Mouse (Mus musculus): ENCODE results near the gene Gpatch1. TPM values are rescaled to one million over a fixed set of nuclear protein-coding genes. Genes with fewer than 3 reads are reported as not detected.
A peak's percentile ranks its signal among the peaks of the same experiment; 100 is the strongest.

The Gpatch1 gene
- polyA plus RNA-seq, 1 experiment from 2014 or later, result 9.3 TPM

DNA sequence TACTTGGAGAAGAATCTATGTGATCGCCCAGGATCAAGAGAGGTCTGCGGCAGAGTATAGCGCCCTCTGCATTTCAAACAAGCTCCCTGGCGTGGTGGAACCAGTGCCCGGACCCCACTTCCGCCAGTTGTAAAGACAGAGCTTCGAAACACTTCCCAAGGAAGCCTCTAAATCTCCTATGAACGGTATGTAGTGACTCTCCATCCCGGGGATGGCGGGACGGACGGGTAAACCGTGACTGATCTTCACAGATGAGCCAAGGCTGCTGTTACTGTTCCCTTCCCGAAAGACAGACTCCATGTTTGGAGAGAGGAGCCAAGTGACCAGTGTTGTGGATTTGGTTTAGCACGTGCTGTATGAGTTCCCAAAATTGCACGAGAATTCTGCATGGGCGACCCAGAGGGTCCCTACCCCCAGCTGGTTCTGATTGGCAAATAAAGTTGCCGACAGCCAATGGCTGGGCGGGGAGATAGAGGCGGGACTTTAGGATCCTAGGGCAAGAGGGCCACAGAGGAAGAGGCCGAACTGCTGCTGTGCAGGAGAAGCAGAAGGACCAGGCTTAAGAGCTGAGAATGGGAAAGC is 48.7 kb downstream of the Gpatch1 start:
- H3K4me2 ChIP-seq (replicated peaks; ENCODE audit: low read depth), result peak overlapping the region; percentile 64
- no peaks in the 10 kb centered on the region for H3K36me3 ChIP-seq (ENCODE audit: control insufficient read depth, insufficient read depth, low read length)
- DNase-seq (ENCODE audit: low spot score), result peak; percentile 40
- TF ChIP-seq CTCF (IDR thresholded peaks at IDR 0.05; ENCODE audit: low read depth), result peak; percentile 62
- no peak for TF ChIP-seq EP300 (optimal IDR thresholded peaks at IDR 0.05)
- H3K4me1 ChIP-seq (replicated peaks; ENCODE audit: control insufficient read depth, insufficient read depth), result no peaks in the 10 kb centered on the region
- WGBS, result 3% methylated on average over 21 of the region's 21 CpGs
- peak; percentile 53; the same call in 1 of the 2 replicates for ATAC-seq (ENCODE audit: low FRiP score, low TSS enrichment)
- peak overlapping the region; percentile 56; the same call in 1 of the 2 replicates for H3K9ac ChIP-seq (ENCODE audit: low read length)
- no peaks in the 10 kb centered on the region for H3K9me3 ChIP-seq (ENCODE audit: control insufficient read depth, low read length)
- peak overlapping the region; percentile 36 for H3K4me3 ChIP-seq (ENCODE audit: low read depth, low read length)
- H3K27me3 ChIP-seq (ENCODE audit: control insufficient read depth, insufficient read depth, low read length), result no peaks in the 10 kb centered on the region
- 0 out of 2 replicates have a peak overlapping the region, but pooled peaks have one; percentile 40 for H3K27ac ChIP-seq (replicated peaks)

GRCm38 (mm10) chr7:35267841-35268240 is 50.4 kb downstream of the Gpatch1 start:
- H3K27me3 ChIP-seq (ENCODE audit: control insufficient read depth, insufficient read depth, low read length), result no peaks in the 10 kb centered on the region
- ATAC-seq (ENCODE audit: low FRiP score, low TSS enrichment) (no peak), DNase-seq (ENCODE audit: low spot score) (no peak)
- H3K9me3 ChIP-seq (ENCODE audit: control insufficient read depth, low read length), result no peaks in the 10 kb centered on the region
- H3K9ac ChIP-seq (ENCODE audit: low read length), result no peak overlapping the region
- WGBS, result 73% methylated on average over 5 of the region's 5 CpGs
- H3K36me3 ChIP-seq (ENCODE audit: control insufficient read depth, insufficient read depth, low read length), result no peaks in the 10 kb centered on the region
- H3K4me3 ChIP-seq (ENCODE audit: low read depth, low read length), result no peak overlapping the region
- no peaks in the 10 kb centered on the region for H3K4me1 ChIP-seq (replicated peaks; ENCODE audit: control insufficient read depth, insufficient read depth)
- no peak overlapping the region for H3K27ac ChIP-seq (replicated peaks)
- H3K4me2 ChIP-seq (replicated peaks; ENCODE audit: low read depth), result no peak overlapping the region
- no peak for TF ChIP-seq EP300 (optimal IDR thresholded peaks at IDR 0.05)
- peak; percentile 35 for TF ChIP-seq CTCF (IDR thresholded peaks at IDR 0.05; ENCODE audit: low read depth)

DNA sequence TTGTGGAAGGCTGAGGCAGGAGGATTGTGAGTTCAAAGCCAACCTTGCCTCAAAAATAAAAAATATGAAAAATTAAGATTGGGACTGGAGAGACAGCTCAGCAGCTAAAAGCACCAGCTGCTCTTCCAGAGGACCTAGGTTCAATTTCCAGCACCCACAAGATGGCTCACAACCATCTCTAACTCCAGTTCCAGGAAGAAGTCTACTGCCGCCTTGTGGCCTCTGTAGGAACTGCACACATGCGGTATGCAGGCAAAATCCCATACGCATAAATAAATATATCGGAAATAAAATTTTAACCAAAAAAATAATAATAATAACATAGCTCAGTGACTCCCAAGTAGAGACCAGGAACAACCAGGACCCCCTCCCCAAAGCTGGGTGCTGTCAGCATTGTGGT is 51.6 kb downstream of the Gpatch1 start:
- TF ChIP-seq EP300 (optimal IDR thresholded peaks at IDR 0.05) (no peak), CTCF (IDR thresholded peaks at IDR 0.05; ENCODE audit: low read depth) (peak; percentile 55)
- H3K4me1 ChIP-seq (replicated peaks; ENCODE audit: control insufficient read depth, insufficient read depth), result no peaks in the 10 kb centered on the region
- H3K36me3 ChIP-seq (ENCODE audit: control insufficient read depth, insufficient read depth, low read length), result no peaks in the 10 kb centered on the region
- no peak overlapping the region for H3K9ac ChIP-seq (ENCODE audit: low read length)
- no peaks in the 10 kb centered on the region for H3K27me3 ChIP-seq (ENCODE audit: control insufficient read depth, insufficient read depth, low read length)
- H3K4me3 ChIP-seq (ENCODE audit: low read depth, low read length), result no peak overlapping the region
- DNase-seq (ENCODE audit: low spot score), result no peak
- H3K27ac ChIP-seq (replicated peaks), result no peak overlapping the region
- WGBS, result 66% methylated on average over 4 of the region's 4 CpGs
- no peak overlapping the region for H3K4me2 ChIP-seq (replicated peaks; ENCODE audit: low read depth)
- no peaks in the 10 kb centered on the region for H3K9me3 ChIP-seq (ENCODE audit: control insufficient read depth, low read length)
- ATAC-seq (ENCODE audit: low FRiP score, low TSS enrichment), result no peak

DNA sequence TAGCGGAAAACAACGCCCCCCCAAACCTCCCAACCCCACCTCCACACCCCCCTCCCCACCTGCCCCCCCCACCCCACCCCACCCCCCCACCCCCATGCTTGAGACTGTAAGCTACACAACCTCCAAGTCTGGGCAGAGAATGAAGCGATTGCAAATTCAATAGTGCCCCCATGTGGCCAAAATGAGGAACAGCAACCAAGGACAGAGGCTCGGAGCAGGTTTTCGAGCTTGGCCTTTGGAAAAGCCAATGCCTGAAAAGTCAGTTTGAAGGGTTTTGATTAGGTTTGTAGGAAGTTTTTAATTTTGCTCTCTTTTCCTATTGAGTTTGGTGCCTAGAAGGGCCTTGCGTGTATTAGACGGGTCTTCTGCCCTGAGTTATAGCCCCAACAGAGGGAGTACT is 53.5 kb downstream of the Gpatch1 start:
- Histone ChIP-seq H3K4me1 (replicated peaks; ENCODE audit: control insufficient read depth, insufficient read depth) (no peaks in the 10 kb centered on the region), H3K36me3 (ENCODE audit: control insufficient read depth, insufficient read depth, low read length) (no peaks in the 10 kb centered on the region), H3K9ac (ENCODE audit: low read length) (no peak overlapping the region), H3K9me3 (ENCODE audit: control insufficient read depth, low read length) (no peaks in the 10 kb centered on the region), H3K27me3 (ENCODE audit: control insufficient read depth, insufficient read depth, low read length) (no peaks in the 10 kb centered on the region), H3K4me2 (replicated peaks; ENCODE audit: low read depth) (no peak overlapping the region), H3K27ac (replicated peaks) (no peak overlapping the region), H3K4me3 (ENCODE audit: low read depth, low read length) (no peak overlapping the region)
- no peak for ATAC-seq (ENCODE audit: low FRiP score, low TSS enrichment)
- peak; percentile 53 for DNase-seq (ENCODE audit: low spot score)
- TF ChIP-seq EP300 (optimal IDR thresholded peaks at IDR 0.05), result no peak
- peak; percentile 81 for TF ChIP-seq CTCF (IDR thresholded peaks at IDR 0.05; ENCODE audit: low read depth)
- WGBS, result 6% methylated on average over 7 of the region's 7 CpGs

DNA sequence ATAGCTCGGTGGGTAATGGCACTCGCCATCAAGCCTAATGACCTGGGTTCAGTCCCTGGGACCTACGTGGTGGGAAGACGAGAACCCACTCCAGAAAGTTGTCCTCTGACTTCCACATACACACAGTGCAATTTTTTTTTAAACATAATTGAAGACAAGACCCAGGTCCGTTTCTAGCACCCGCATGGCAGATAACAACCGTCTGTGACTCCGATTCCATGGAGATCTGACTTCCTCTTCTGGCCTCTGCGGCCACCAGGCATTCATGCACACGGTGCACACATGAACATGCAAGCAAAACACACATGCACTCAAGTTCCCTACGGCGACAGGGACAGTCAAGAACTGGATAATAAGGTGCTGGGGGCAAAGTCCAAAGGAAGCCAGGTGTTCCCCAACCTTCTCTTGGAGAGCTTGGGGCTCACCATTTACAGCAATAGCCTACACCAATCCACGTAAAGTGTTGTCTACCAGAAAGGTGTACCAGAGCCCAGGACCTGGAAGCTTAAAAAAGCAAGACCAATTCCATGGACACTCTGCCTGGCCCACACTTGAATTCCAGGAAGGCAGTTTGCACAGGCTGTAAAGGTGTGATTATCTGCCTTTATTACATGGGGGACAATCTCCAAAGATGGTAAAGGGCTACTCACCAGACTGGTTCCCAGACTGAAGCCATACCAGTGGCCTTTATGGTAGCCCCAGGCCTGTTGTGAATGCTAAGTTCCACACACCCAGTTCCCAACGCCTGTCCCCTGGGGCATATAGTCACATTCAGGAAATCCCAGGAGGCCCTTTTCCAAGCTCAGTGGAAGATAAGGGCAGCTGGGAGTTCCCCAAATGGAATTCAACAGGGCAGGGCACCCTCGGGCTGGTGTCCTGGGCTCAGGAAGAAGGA is 54.4 kb downstream of the Gpatch1 start:
- Histone ChIP-seq H3K4me1 (replicated peaks; ENCODE audit: control insufficient read depth, insufficient read depth) (no peaks in the 10 kb centered on the region), H3K4me3 (ENCODE audit: low read depth, low read length) (no peak overlapping the region), H3K4me2 (replicated peaks; ENCODE audit: low read depth) (no peak overlapping the region), H3K27ac (replicated peaks) (no peak overlapping the region), H3K36me3 (ENCODE audit: control insufficient read depth, insufficient read depth, low read length) (no peaks in the 10 kb centered on the region), H3K9ac (ENCODE audit: low read length) (no peak overlapping the region), H3K9me3 (ENCODE audit: control insufficient read depth, low read length) (no peaks in the 10 kb centered on the region), H3K27me3 (ENCODE audit: control insufficient read depth, insufficient read depth, low read length) (no peaks in the 10 kb centered on the region)
- WGBS, result 77% methylated on average over 15 of the region's 15 CpGs
- no peak for ATAC-seq (ENCODE audit: low FRiP score, low TSS enrichment)
- TF ChIP-seq EP300 (optimal IDR thresholded peaks at IDR 0.05) (no peak), CTCF (IDR thresholded peaks at IDR 0.05; ENCODE audit: low read depth) (no peak)
- no peak for DNase-seq (ENCODE audit: low spot score)

DNA sequence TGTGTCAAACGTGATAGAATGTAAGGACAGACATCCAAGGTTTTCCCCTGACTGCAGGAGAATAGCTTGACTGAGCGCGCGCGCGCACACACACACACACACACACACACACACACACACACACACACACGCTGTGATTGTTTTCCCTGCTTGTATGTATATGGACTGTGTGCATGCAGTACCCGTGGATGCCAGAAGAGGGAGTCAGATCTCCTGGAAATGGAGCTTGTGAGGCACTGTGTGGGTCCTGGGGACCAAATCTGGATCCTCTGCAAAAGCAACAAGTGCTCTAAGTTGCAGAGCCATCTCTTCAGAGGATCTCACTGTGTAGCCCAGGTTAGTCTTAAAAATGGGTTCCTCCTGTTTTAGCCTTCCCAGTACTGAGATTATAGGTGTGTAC is 58.9 kb downstream of the Gpatch1 start:
- Histone ChIP-seq H3K9ac (ENCODE audit: low read length) (no peak overlapping the region), H3K36me3 (ENCODE audit: control insufficient read depth, insufficient read depth, low read length) (no peaks in the 10 kb centered on the region), H3K4me1 (replicated peaks; ENCODE audit: control insufficient read depth, insufficient read depth) (no peaks in the 10 kb centered on the region), H3K4me3 (ENCODE audit: low read depth, low read length) (no peak overlapping the region), H3K27ac (replicated peaks) (no peak overlapping the region), H3K27me3 (ENCODE audit: control insufficient read depth, insufficient read depth, low read length) (no peaks in the 10 kb centered on the region), H3K9me3 (ENCODE audit: control insufficient read depth, low read length) (no peaks in the 10 kb centered on the region), H3K4me2 (replicated peaks; ENCODE audit: low read depth) (no peak overlapping the region)
- 86% methylated on average over 8 of the region's 8 CpGs for WGBS
- no peak for ATAC-seq (ENCODE audit: low FRiP score, low TSS enrichment)
- no peak for DNase-seq (ENCODE audit: low spot score)
- TF ChIP-seq CTCF (IDR thresholded peaks at IDR 0.05; ENCODE audit: low read depth), result peak; percentile 56
- TF ChIP-seq EP300 (optimal IDR thresholded peaks at IDR 0.05), result no peak

Measured in stomach, postnatal 0 days (tissue).